Comparison of ENCODE assay signal across 8 mouse cellular contexts in the genomic region with DNA sequence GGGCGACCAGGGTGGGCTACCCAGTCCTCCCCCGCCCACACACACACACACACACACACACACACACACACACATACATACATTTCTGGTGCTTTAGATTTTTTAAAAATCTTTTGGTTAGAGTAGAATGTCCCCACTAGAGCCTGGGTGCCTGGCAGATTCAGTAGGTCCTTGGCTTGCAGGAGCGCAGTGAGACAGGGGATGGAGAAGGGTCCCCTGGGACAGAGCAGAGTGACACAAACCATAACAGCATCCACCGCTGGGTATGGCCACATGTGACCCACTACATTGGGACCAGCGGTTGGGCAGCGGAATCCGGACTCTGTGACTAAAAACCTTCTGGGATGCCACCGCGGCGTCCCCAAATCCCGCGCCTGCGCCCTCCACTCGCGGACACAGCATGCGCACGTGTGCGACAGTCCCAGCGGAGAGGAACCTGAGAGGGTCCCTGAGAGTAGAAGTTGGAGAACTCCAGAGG. TPM values are rescaled to one million over a fixed set of nuclear protein-coding genes. Genes with fewer than 3 reads are reported as not detected.
DNase-seq lines count a peak whose midpoint lies in the region; ATAC-seq and TF ChIP-seq lines count a peak whose summit lies in the region.

No protein-coding gene starts in this region.

- peak overlapping the region; percentile 63 for H3K4me2 ChIP-seq in hindbrain, embryonic 16.5 days (ENCODE audit: low read length)

- peak; percentile 67 for ATAC-seq in hindbrain, embryonic 16.5 days

- TF ChIP-seq POLR2A in olfactory bulb, adult 2 months (IDR thresholded peaks at IDR 0.05; ENCODE audit: insufficient read depth, low read depth, low read length), result no peak

- no peak overlapping the region for H3K27ac ChIP-seq in left cerebral cortex, adult 2 months
- peak overlapping the region; percentile 59; the same call in 1 of the 2 replicates for H3K27ac ChIP-seq in embryonic facial prominence, embryonic 10.5 days (replicated peaks)
- no peak overlapping the region for H3K27ac ChIP-seq in hindbrain, embryonic 16.5 days (ENCODE audit: low read depth, low read length)
- H3K27ac ChIP-seq in olfactory bulb, adult 2 months (ENCODE audit: insufficient read depth, low read depth, low read length), result no peak overlapping the region

- intact Hi-C loops in left cerebral cortex, adult 2 months (cut with DNase I), result no loop called here

- H3K9me3 ChIP-seq in embryonic facial prominence, embryonic 10.5 days, result peaks cover 4% of the 10 kb centered on the region; the same call in 1 of the 2 replicates
- peaks cover 4% of the 10 kb centered on the region; the same call in 1 of the 2 replicates for H3K9me3 ChIP-seq in hindbrain, embryonic 16.5 days (ENCODE audit: control insufficient read depth, low read length)

- TF ChIP-seq CTCF in left cerebral cortex, adult 2 months (IDR thresholded peaks at IDR 0.05), result no peak
- TF ChIP-seq CTCF in olfactory bulb, adult 2 months (IDR thresholded peaks at IDR 0.05; ENCODE audit: insufficient read depth, low read depth, low read length), result no peak

- H3K9ac ChIP-seq in hindbrain, embryonic 16.5 days (ENCODE audit: low read depth, low read length), result peak overlapping the region; percentile 31; the same call in 1 of the 2 replicates

- peaks cover 8% of the 10 kb centered on the region; the same call in 1 of the 2 replicates for H3K4me1 ChIP-seq in embryonic facial prominence, embryonic 10.5 days
- no peaks in the 10 kb centered on the region for H3K4me1 ChIP-seq in hindbrain, embryonic 16.5 days (ENCODE audit: control insufficient read depth, insufficient read depth, low read depth, low read length)
- 0 out of 2 replicates have a peak, but pooled peaks cover 3% of the 10 kb centered on the region for H3K4me1 ChIP-seq in olfactory bulb, adult 2 months (ENCODE audit: control insufficient read depth, insufficient read depth, low read length)

- H3K4me3 ChIP-seq in left cerebral cortex, adult 2 months, result peak overlapping the region; percentile 41
- peak overlapping the region; percentile 48 for H3K4me3 ChIP-seq in embryonic facial prominence, embryonic 10.5 days
- H3K4me3 ChIP-seq in hindbrain, embryonic 16.5 days (ENCODE audit: low read length), result peak overlapping the region; percentile 40
- peak overlapping the region; percentile 37 for H3K4me3 ChIP-seq in olfactory bulb, adult 2 months (ENCODE audit: insufficient read depth, low read depth, low read length)

- no peaks in the 10 kb centered on the region for H3K27me3 ChIP-seq in embryonic facial prominence, embryonic 10.5 days (replicated peaks; ENCODE audit: low read depth, poor library complexity, severe bottlenecking)
- no peaks in the 10 kb centered on the region for H3K27me3 ChIP-seq in hindbrain, embryonic 16.5 days (replicated peaks; ENCODE audit: control insufficient read depth, insufficient read depth, low read length)

- H3K36me3 ChIP-seq in embryonic facial prominence, embryonic 10.5 days (replicated peaks), result no peaks in the 10 kb centered on the region
- H3K36me3 ChIP-seq in hindbrain, embryonic 16.5 days (ENCODE audit: control insufficient read depth, insufficient read depth, low read length), result no peaks in the 10 kb centered on the region

- 33% methylated on average over 19 of the region's 19 CpGs for WGBS in embryonic facial prominence, embryonic 10.5 days
- WGBS in hindbrain, embryonic 16.5 days, result 35% methylated on average over 19 of the region's 19 CpGs
- 48% methylated on average over 19 of the region's 19 CpGs for WGBS in olfactory bulb, adult 2 months

- DNase-seq in left cerebral cortex, adult 2 months (ENCODE audit: extremely low spot score in 1 of 2, low spot score in 2 of 2), result peak; percentile 16 to 29
- no peak for DNase-seq in left cerebral cortex, adult 9 months (ENCODE audit: low spot score in 2 of 2)
- peak; percentile 66 for DNase-seq in embryonic facial prominence, embryonic 10.5 days (ENCODE audit: low spot score)
- no peak for DNase-seq in urinary bladder, postnatal 36 days (ENCODE audit: low spot score in 2 of 2)
- no peak for DNase-seq in c-Kit-positive CD71-positive TER-119-positive erythroid progenitor cells, embryonic 14.5 days (ENCODE audit: low spot score)
- DNase-seq in thymus, postnatal 4 days, result no peak

RNA-seq across cellular contexts. Expression of a gene that starts 13.3 kb away (rescaled TPM):
- under 1 TPM; 0.48 to 0.75 TPM for total RNA-seq in left cerebral cortex, adult 2 months (2021)
- polyA plus RNA-seq in embryonic facial prominence, embryonic 10.5 days (2016; fragmentation: Nextera tagmentation; extraction: Ambion mirVana), result 9.3 and 9.6 TPM in 2 replicates
- polyA plus RNA-seq in hindbrain, embryonic 16.5 days (2015; fragmentation: Nextera tagmentation; extraction: Ambion mirVana), result 21.1 and 23.8 TPM in 2 replicates
- polyA plus RNA-seq in olfactory bulb, adult 2 months (2012; ENCODE audit: insufficient read depth, insufficient read length, low replicate concordance, missing spikeins), result not detected in 2 replicates

RNA-seq across cellular contexts. Expression of a gene that starts 29.8 kb away (rescaled TPM):
- 1 to 10 TPM; 1.4 to 3.5 TPM for total RNA-seq in left cerebral cortex, adult 2 months (2021)
- polyA plus RNA-seq in embryonic facial prominence, embryonic 10.5 days (2016; fragmentation: Nextera tagmentation; extraction: Ambion mirVana), result 18.7 and 21.0 TPM in 2 replicates
- 13.7 and 18.9 TPM in 2 replicates for polyA plus RNA-seq in hindbrain, embryonic 16.5 days (2015; fragmentation: Nextera tagmentation; extraction: Ambion mirVana)
- not detected in 2 replicates for polyA plus RNA-seq in olfactory bulb, adult 2 months (2012; ENCODE audit: insufficient read depth, insufficient read length, low replicate concordance, missing spikeins)

RNA-seq across cellular contexts. Expression of a gene that starts 57.7 kb away (rescaled TPM):
- total RNA-seq in left cerebral cortex, adult 2 months (2021), result under 1 TPM; 0.26 to 0.29 TPM
- 76.8 and 82.8 TPM in 2 replicates for polyA plus RNA-seq in embryonic facial prominence, embryonic 10.5 days (2016; fragmentation: Nextera tagmentation; extraction: Ambion mirVana)
- 8.3 and 9.8 TPM in 2 replicates for polyA plus RNA-seq in hindbrain, embryonic 16.5 days (2015; fragmentation: Nextera tagmentation; extraction: Ambion mirVana)
- not detected in 2 replicates for polyA plus RNA-seq in olfactory bulb, adult 2 months (2012; ENCODE audit: insufficient read depth, insufficient read length, low replicate concordance, missing spikeins)

Comparison
In these comparisons a context has a peak if more than half of its experiments do, and no peak if none do; other contexts are left out.
1. DNase-seq: peak in left cerebral cortex, adult 2 months (2 of 2) and embryonic facial prominence, embryonic 10.5 days (single experiment); none in left cerebral cortex, adult 9 months (0 of 2), urinary bladder, postnatal 36 days (0 of 2), c-Kit-positive CD71-positive TER-119-positive erythroid progenitor cells, embryonic 14.5 days (single experiment) and thymus, postnatal 4 days (single experiment).
2. RNA of a gene that starts 13.3 kb away (polyA plus RNA-seq): 21.1 to 23.8 TPM in hindbrain, embryonic 16.5 days and 9.3 to 9.6 TPM in embryonic facial prominence, embryonic 10.5 days; not detected in olfactory bulb, adult 2 months; every median in the first group is over 10 times any median in the second.
3. RNA of a gene that starts 29.8 kb away (polyA plus RNA-seq): 18.7 to 21.0 TPM in embryonic facial prominence, embryonic 10.5 days and 13.7 to 18.9 TPM in hindbrain, embryonic 16.5 days; not detected in olfactory bulb, adult 2 months; every median in the first group is over 10 times any median in the second.
4. Peak in every context shown above with its lines, with median percentiles within 50 percentile points of each other: H3K4me3 ChIP-seq.